Mouse (Mus musculus) forebrain, embryonic 12.5 days (tissue): ENCODE measurements around the gene Slc24a4. TPM values are rescaled to one million over a fixed set of nuclear protein-coding genes. Genes with fewer than 3 reads are reported as not detected.

Source experiments
- ATAC-seq: fragments of 200-750 bp; cut with Nextera tagmentation; 2 replicates; pipeline ENCODE4 v1.8.0; 2017; ENCODE audit warnings: moderate TSS enrichment; ENCODE audit not compliant: low FRiP score
- H3K27ac ChIP-seq: fragments of 300-500 bp; sonication (generic); 2 replicates; pipeline ENCODE4 v1.5.1; 2016; ENCODE audit warnings: mild to moderate bottlenecking
- H3K27me3 ChIP-seq: fragments of 300-500 bp; sonication (generic); 2 replicates; pipeline ENCODE4 v1.6.1; 2016; ENCODE audit warnings: mild to moderate bottlenecking
- H3K36me3 ChIP-seq: fragments of 300-500 bp; sonication (generic); replicated peaks from 2 replicates; pipeline ENCODE4 v1.6.1; 2016; ENCODE audit warnings: mild to moderate bottlenecking
- H3K4me1 ChIP-seq: fragments of 300-500 bp; sonication (generic); 2 replicates; pipeline ENCODE4 v1.6.1; 2016
- H3K4me2 ChIP-seq: fragments of 300-500 bp; sonication (generic); 2 replicates; pipeline ENCODE4 v1.6.1; 2016; ENCODE audit warnings: mild to moderate bottlenecking, moderate library complexity
- H3K4me3 ChIP-seq: fragments of 300-500 bp; sonication (generic); replicated peaks from 2 replicates; pipeline ENCODE4 v1.5.1; 2016; ENCODE audit warnings: mild to moderate bottlenecking
- H3K9ac ChIP-seq: fragments of 300-500 bp; sonication (generic); 2 replicates; pipeline ENCODE4 v1.6.1; 2016; ENCODE audit warnings: mild to moderate bottlenecking
- H3K9me3 ChIP-seq: fragments of 300-500 bp; sonication (generic); 2 replicates; pipeline ENCODE4 v1.6.1; 2016
- WGBS: fragments of 180-500 bp; shearing (Covaris S2); methylation state at CpG from one replicate; pipeline ENCODE4 v1.1.7; 2016; 5-methylcytosine and 5-hydroxymethylcytosine counted together
- polyA plus RNA-seq: library from polyadenylated mRNA; unstranded; fragments of >200 nt; fragmentation: Nextera tagmentation; extraction: Ambion mirVana; gene quantifications from 2 replicates; pipeline ENCODE4 v1.2.1, GENCODE M21; 2016

Gene Slc24a4
- polyA plus RNA-seq, 1 experiment from 2014 or later = 0.31 TPM

- H3K4me3 ChIP-seq = peak overlapping the region; percentile 56
- no peaks in the 10 kb centered on the region for H3K36me3 ChIP-seq
- peak overlapping the region; percentile 69; the same call in 1 of the 2 replicates for H3K9ac ChIP-seq
- H3K27me3 ChIP-seq = peaks cover 49% of the 10 kb centered on the region
- peaks cover 20% of the 10 kb centered on the region for H3K4me1 ChIP-seq
- peak; percentile 59 for ATAC-seq
- H3K4me2 ChIP-seq = peak overlapping the region; percentile 96
- no peaks in the 10 kb centered on the region for H3K9me3 ChIP-seq
- WGBS = 9% methylated on average over 23 of the region's 24 CpGs
- H3K27ac ChIP-seq = no peak overlapping the region
Measured at GRCm38 (mm10) chr12:102283483-102284266, 155.1 kb downstream of the Slc24a4 start.

GRCm38 (mm10) chr12:102284267-102284610, 155.7 kb downstream of the Slc24a4 start:
- H3K4me1 ChIP-seq = peaks cover 20% of the 10 kb centered on the region
- no peak overlapping the region for H3K9ac ChIP-seq
- ATAC-seq = no peak
- no peaks in the 10 kb centered on the region for H3K9me3 ChIP-seq
- H3K36me3 ChIP-seq = no peaks in the 10 kb centered on the region
- WGBS = 33% methylated on average over 9 of the region's 9 CpGs
- H3K27ac ChIP-seq = no peak overlapping the region
- H3K27me3 ChIP-seq = peaks cover 49% of the 10 kb centered on the region
- H3K4me2 ChIP-seq = peak overlapping the region; percentile 96
- H3K4me3 ChIP-seq = peak overlapping the region; percentile 56; the same call in 1 of the 2 replicates

DNA sequence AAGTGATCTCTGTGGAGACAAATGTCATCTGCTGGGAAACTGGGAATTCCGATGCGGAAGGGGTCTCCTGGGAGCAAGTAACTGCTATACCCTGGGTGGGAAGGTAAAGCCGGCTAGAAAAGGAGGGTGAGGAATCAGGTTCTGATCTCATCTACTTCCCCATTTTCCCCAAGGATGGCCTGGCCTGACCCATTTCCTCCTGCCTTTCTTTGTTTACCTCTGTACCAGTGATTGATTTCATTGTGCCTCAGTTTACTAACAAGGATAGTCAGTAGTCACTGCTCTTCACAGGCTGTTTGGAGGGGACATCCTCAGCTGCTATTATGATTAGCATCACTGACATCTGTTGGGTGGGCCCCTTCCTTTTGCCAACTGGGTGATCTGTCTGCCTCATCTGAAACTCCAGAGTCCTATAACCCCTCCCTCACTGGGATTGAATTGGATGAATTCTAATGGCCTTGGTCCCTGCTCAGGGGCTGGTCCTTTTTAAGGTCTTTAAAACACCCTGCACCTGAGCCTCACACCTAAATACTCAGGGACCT, 156.2 kb downstream of the Slc24a4 start:
- Histone ChIP-seq H3K36me3 (no peaks in the 10 kb centered on the region), H3K27me3 (peaks cover 49% of the 10 kb centered on the region), H3K4me1 (peaks cover 20% of the 10 kb centered on the region), H3K27ac (no peak overlapping the region), H3K9me3 (no peaks in the 10 kb centered on the region), H3K4me3 (no peak overlapping the region), H3K4me2 (no peak overlapping the region), H3K9ac (no peak overlapping the region)
- WGBS = 69% methylated on average over 3 of the region's 3 CpGs
- no peak for ATAC-seq

- no peaks in the 10 kb centered on the region for H3K36me3 ChIP-seq
- peaks cover 49% of the 10 kb centered on the region for H3K27me3 ChIP-seq
- H3K4me3 ChIP-seq = no peak overlapping the region
- peaks cover 20% of the 10 kb centered on the region for H3K4me1 ChIP-seq
- no peaks in the 10 kb centered on the region for H3K9me3 ChIP-seq
- no peak overlapping the region for H3K9ac ChIP-seq
- 76% methylated on average over 6 of the region's 6 CpGs for WGBS
- H3K27ac ChIP-seq = no peak overlapping the region
- no peak overlapping the region for H3K4me2 ChIP-seq
- no peak for ATAC-seq
Measured at GRCm38 (mm10) chr12:102285318-102285717, 156.8 kb downstream of the Slc24a4 start.

GRCm38 (mm10) chr12:102285779-102286178, 157.2 kb downstream of the Slc24a4 start:
- Histone ChIP-seq H3K36me3 (no peaks in the 10 kb centered on the region), H3K27ac (no peak overlapping the region), H3K4me1 (peaks cover 20% of the 10 kb centered on the region), H3K4me2 (no peak overlapping the region), H3K9ac (no peak overlapping the region), H3K4me3 (no peak overlapping the region), H3K27me3 (peaks cover 45% of the 10 kb centered on the region), H3K9me3 (no peaks in the 10 kb centered on the region)
- no peak for ATAC-seq
- 87% methylated on average over 5 of the region's 5 CpGs for WGBS

- Histone ChIP-seq H3K4me2 (no peak overlapping the region), H3K27me3 (peaks cover 38% of the 10 kb centered on the region), H3K9me3 (no peaks in the 10 kb centered on the region), H3K9ac (no peak overlapping the region), H3K36me3 (no peaks in the 10 kb centered on the region), H3K4me3 (no peak overlapping the region), H3K27ac (no peak overlapping the region), H3K4me1 (peaks cover 20% of the 10 kb centered on the region)
- no peak for ATAC-seq
- 82% methylated on average over 10 of the region's 10 CpGs for WGBS
Measured at GRCm38 (mm10) chr12:102286681-102287414, 158.3 kb downstream of the Slc24a4 start.

- Histone ChIP-seq H3K36me3 (no peaks in the 10 kb centered on the region), H3K4me3 (no peak overlapping the region), H3K9me3 (no peaks in the 10 kb centered on the region), H3K9ac (no peak overlapping the region), H3K27ac (no peak overlapping the region), H3K4me2 (no peak overlapping the region), H3K4me1 (peaks cover 14% of the 10 kb centered on the region), H3K27me3 (peaks cover 27% of the 10 kb centered on the region)
- ATAC-seq = no peak
- 81% methylated on average over 6 of the region's 6 CpGs for WGBS
Measured at GRCm38 (mm10) chr12:102287904-102288602, 159.5 kb downstream of the Slc24a4 start.

DNA sequence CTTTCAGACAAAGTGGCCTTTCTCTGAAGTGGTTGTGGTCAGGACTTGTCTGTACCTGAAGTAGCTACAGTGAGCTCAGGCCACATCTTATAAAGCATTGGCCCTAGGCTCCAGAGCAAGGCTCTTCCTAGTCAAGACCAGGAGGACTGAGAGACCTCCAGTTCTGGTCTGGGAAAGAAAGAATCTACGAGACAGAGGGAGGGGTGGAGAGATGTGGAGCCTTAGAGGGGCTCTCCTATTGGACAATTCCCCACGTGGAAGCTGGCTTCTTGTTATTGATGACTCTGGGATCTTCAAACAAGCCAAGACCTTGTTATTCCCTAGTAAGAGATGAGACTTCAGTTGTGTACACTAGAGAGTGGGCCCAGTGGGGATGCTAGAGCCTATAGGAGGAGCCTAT, 160.3 kb downstream of the Slc24a4 start:
- no peaks in the 10 kb centered on the region for H3K36me3 ChIP-seq
- no peak for ATAC-seq
- no peak overlapping the region for H3K9ac ChIP-seq
- H3K27ac ChIP-seq = no peak overlapping the region
- H3K9me3 ChIP-seq = no peaks in the 10 kb centered on the region
- H3K4me1 ChIP-seq = peaks cover 6% of the 10 kb centered on the region
- H3K4me2 ChIP-seq = no peak overlapping the region
- WGBS = 39% methylated on average over 2 of the region's 2 CpGs
- peaks cover 20% of the 10 kb centered on the region for H3K27me3 ChIP-seq
- no peak overlapping the region for H3K4me3 ChIP-seq

- no peaks in the 10 kb centered on the region for H3K36me3 ChIP-seq
- H3K4me3 ChIP-seq = no peak overlapping the region
- H3K9me3 ChIP-seq = no peaks in the 10 kb centered on the region
- no peak for ATAC-seq
- H3K4me2 ChIP-seq = no peak overlapping the region
- H3K9ac ChIP-seq = no peak overlapping the region
- H3K27ac ChIP-seq = no peak overlapping the region
- peaks cover 12% of the 10 kb centered on the region for H3K27me3 ChIP-seq
- H3K4me1 ChIP-seq = 0 out of 2 replicates have a peak, but pooled peaks cover 3% of the 10 kb centered on the region
- WGBS = 92% methylated on average over 1 of the region's 1 CpGs
Measured at GRCm38 (mm10) chr12:102289568-102289967, 161.0 kb downstream of the Slc24a4 start.

- WGBS = 86% methylated on average over 2 of the region's 2 CpGs
- Histone ChIP-seq H3K27ac (no peak overlapping the region), H3K4me2 (no peak overlapping the region), H3K4me3 (no peak overlapping the region), H3K27me3 (peaks cover 2% of the 10 kb centered on the region; the same call in 1 of the 2 replicates), H3K9ac (no peak overlapping the region), H3K9me3 (no peaks in the 10 kb centered on the region), H3K36me3 (no peaks in the 10 kb centered on the region), H3K4me1 (0 out of 2 replicates have a peak, but pooled peaks cover 3% of the 10 kb centered on the region)
- no peak for ATAC-seq
Measured at GRCm38 (mm10) chr12:102290662-102291061, 162.1 kb downstream of the Slc24a4 start.

DNA sequence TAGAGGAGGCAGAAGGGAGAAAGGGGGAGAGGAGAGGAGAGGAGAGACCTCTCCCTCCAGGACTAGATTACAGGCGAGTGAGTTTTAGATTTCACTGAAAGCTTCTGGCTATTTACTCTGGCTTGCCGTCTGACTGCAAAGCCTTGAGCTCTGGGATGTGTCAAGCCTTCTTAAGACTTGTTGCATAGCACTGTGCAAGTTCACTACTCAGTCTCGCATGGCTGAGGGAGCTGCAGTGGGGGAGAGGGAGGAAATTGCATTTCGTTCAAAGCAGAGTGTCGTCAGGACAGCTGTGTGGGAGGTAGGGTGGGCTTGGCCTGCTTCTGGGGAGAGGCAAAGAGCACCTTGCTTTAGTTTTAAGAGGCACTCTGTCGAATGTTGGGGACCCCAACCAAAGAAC, 163.2 kb downstream of the Slc24a4 start:
- H3K27ac ChIP-seq = no peak overlapping the region
- no peaks in the 10 kb centered on the region for H3K36me3 ChIP-seq
- 60% methylated on average over 6 of the region's 6 CpGs for WGBS
- no peaks in the 10 kb centered on the region for H3K9me3 ChIP-seq
- H3K4me2 ChIP-seq = no peak overlapping the region
- no peaks in the 10 kb centered on the region for H3K27me3 ChIP-seq
- ATAC-seq = no peak
- H3K4me3 ChIP-seq = no peak overlapping the region
- H3K4me1 ChIP-seq = 0 out of 2 replicates have a peak, but pooled peaks cover 3% of the 10 kb centered on the region
- no peak overlapping the region for H3K9ac ChIP-seq
